Mouse (Mus musculus): ENCODE measurements around the gene Kdm2a.

The Kdm2a gene

GRCm38 (mm10) chr19:4330603-4331002 lies 67.5 kb downstream of the Kdm2a start:
- in situ Hi-C loops (cut with MboI, MseI), result no loop called here

GRCm38 (mm10) chr19:4328737-4329304 lies 69.3 kb downstream of the Kdm2a start:
- in situ Hi-C loops (cut with MboI, MseI), result no loop called here

DNA sequence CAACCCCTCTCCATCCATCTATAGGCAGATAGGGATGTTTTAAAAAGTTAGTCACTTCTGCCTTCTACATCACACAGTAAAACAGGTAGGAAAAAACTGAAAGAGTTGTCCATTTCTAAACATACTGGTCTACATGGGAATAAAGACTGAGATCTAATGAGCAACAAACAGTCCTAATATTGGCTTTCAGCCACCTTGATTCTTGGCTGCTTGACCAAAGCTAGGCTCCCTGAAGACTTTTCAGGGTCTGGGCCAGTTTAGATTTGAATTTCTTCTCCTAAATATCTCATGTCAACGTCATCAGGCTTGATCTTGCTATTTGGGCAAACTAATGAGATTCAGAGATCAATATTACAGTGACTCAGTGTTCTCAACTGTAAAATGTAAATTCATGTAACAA lies 71.2 kb downstream of the Kdm2a start:
- in situ Hi-C loops (cut with MboI, MseI), result no loop called here

DNA sequence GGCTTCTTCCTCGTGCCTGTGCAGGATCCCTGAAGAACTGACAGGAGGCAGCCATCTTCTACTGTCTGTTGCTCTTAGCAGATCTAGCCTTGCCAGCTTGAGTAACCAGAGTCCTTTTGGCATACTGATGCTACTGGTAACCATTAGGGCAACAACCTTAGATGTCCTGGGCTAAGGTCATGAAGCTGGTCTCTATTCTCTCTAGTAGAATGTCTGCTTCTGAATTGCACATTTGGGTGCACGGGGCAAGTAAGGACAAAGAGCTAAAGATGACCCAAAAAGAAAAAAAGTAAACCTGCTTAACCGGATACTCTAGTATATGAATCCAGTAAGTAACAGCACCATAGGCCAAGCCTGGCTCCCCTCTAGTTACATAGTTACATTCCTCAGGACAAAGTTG lies 72.0 kb downstream of the Kdm2a start:
- in situ Hi-C loops (cut with MboI, MseI), result no loop called here

DNA sequence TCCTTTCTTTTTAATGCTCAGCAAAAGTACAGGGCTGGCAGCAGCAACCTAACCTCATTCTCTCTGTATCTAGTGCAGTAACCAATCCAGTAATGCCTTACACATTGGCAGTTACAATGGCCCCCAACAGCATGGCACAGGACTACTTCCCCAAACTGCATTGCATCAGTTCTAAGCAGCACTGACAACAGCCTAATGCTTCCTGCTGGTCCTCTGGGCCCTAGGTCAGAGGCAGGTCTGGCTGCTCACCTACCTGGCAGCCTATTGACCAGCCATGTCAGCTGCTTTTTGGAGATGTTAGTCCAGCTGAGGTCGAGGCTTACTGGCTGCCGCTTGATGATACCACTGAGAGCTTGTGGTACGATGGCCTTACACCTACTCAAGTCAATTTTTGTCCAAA lies 76.0 kb downstream of the Kdm2a start:
- in situ Hi-C loops (cut with MboI, MseI), result no loop called here

GRCm38 (mm10) chr19:4321622-4322021 lies 76.5 kb downstream of the Kdm2a start:
- in situ Hi-C loops (cut with MboI, MseI), result no loop called here

DNA sequence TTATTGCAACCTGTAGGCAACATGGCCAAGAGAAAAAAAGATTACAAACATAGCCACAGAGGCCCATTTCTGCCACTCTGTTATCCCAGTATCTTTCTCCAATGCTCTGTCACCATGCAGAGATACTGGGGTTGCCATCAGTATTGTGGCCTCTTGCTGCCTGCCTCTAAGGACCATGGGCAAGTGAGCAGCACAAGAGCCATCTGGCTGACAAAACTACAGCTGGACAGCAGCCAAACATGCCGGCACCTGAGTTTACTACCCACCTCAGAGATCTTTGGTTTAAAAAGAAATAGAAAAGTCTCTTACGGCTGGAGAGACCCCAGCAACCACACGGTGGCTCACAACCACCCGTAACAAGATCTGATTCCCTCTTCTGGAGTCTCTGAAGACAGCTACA lies 78.8 kb downstream of the Kdm2a start:
- in situ Hi-C loops (cut with MboI, MseI), result no loop called here

DNA sequence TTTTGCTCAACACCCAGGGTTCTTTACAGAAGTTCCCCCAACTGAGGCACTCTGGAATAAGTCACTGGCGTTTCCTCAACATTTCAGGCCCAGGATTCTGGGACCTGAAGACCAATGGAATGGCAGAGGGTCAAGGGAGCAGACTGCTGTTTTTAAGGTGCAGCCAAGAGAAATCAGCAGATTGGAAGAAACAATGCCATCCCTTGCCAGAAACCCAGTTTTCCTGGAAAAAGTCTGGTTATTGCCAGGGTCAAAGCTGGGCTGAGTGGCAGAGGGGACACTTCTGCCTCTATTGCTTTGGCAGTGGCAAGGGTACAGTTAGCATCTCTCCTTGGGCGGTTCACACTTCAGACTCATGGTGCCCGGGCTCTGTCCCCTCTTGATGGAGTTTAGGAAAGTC lies 80.9 kb downstream of the Kdm2a start:
- in situ Hi-C loops (cut with MboI, MseI), result no loop called here

GRCm38 (mm10) chr19:4315223-4315944 lies 82.7 kb downstream of the Kdm2a start:
- in situ Hi-C loops (cut with MboI, MseI), result no loop called here

DNA sequence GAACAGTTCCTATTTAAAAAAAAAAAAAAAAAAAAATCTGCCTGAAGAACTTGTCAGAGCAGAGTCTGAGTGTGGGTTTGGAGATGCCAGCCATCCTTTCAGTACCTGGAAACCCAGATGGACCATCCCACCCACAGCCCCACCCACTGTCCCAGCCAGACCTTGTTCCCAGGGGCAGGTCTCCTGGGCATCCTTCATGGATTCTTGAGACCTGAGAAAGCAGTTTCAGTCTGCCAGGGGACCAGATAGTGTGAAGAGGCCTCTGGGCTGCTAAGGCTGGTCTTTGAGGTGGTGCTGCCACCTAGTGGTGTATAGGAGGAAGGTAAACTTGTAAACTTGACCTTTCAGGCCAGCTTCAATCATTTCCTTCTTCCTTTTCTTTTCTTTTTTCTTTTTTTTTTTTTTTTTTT lies 88.3 kb downstream of the Kdm2a start:
- in situ Hi-C loops (cut with MboI, MseI), result loop anchor here (5.0 kb wide), 1 partner anchor 52 kb away; no protein-coding TSS in a partner anchor

GRCm38 (mm10) chr19:4309302-4309701 lies 88.8 kb downstream of the Kdm2a start:
- in situ Hi-C loops (cut with MboI, MseI), result no loop called here

- in situ Hi-C loops (cut with MboI, MseI), result no loop called here
Measured at GRCm38 (mm10) chr19:4306190-4306577, 91.9 kb downstream of the Kdm2a start, which contains the start of gene Grk2. Gene Grk2, minus strand, starts transcription at chr19:4306222.

- in situ Hi-C loops (cut with MboI, MseI), result no loop called here
Measured at GRCm38 (mm10) chr19:4305491-4306189, 92.4 kb downstream of the Kdm2a start.

- in situ Hi-C loops (cut with MboI, MseI), result no loop called here
Measured at GRCm38 (mm10) chr19:4304871-4305321, 93.2 kb downstream of the Kdm2a start.

GRCm38 (mm10) chr19:4304251-4304821 lies 93.7 kb downstream of the Kdm2a start:
- in situ Hi-C loops (cut with MboI, MseI), result no loop called here

- in situ Hi-C loops (cut with MboI, MseI), result no loop called here
Measured at GRCm38 (mm10) chr19:4303640-4303995, 94.5 kb downstream of the Kdm2a start.

DNA sequence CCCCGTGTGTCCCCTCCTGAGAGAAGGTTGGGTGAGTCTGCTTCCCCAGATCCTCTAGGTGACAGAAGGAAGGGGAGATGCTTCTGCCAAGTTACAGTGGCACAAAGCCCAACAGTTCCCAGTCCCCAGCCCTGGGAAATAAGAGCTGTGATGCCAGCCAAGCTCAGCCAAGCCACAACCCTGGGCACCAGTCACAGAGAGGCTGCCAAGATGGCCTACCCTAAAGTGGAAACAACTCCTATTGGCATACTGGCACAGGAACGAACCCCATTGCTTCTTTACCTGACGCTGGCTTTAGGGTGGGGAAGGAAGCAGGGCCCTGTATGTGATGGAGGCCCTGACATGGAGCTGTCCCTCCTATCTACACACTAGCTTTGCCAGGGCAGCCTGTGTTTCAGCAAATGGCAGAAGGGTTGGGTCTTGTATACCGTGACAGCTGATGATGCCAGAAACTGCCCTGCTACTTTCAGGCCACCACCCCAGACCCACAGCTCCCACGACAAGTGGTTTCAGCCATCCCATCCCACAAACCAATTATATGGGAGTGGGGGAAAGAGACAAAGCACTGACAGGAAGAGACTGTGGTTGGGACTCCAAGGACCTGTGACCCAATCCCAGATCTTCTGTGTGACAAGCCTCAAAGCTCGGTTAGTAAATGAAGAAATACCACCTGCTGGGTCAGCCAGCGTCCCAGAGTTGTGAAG lies 95.0 kb downstream of the Kdm2a start:
- in situ Hi-C loops (cut with MboI, MseI), result no loop called here

DNA sequence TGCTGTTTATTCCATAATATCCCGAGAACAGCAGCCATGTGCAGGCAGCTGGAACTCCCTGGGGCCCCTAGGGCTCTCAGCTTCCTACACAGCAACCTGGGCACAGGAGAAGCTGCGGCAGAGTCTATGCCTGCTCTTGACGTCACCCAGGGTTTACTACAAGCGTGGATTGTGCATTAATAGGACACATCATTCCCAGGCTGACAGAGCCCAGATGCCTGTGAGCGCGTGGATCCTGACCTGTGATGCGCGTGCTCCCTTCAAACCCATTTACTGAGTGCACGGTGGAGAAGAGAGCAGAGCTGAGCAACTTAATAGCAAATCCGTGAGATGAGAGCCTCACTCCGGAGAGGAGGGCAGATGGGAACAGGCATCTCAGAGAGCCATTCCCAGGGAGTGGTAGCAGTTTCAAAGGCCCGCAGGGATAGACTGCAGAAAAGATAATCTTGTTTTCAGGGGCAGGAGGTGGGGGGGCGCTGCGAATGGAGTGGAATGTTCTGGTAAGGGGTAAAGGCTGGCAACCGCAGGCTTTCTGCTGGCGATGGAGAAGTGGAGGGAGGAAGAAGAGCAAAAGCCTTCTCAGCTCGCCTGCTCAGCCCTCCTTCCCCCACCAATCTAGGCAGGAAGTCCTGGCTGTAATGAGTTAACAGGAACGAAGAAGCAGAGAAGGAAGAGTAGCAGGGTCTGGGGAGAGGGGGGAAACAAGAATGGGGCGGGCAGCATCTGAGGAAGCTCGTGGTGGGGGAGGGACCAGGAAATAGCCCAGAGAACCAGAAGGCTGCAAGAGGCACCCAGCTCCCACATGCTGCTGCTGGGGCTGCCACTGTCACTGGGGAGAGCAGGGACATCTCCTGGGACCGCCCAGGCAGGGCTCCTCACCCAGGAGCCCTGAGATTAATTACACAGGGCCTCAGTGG lies 96.1 kb downstream of the Kdm2a start:
- in situ Hi-C loops (cut with MboI, MseI), result no loop called here

DNA sequence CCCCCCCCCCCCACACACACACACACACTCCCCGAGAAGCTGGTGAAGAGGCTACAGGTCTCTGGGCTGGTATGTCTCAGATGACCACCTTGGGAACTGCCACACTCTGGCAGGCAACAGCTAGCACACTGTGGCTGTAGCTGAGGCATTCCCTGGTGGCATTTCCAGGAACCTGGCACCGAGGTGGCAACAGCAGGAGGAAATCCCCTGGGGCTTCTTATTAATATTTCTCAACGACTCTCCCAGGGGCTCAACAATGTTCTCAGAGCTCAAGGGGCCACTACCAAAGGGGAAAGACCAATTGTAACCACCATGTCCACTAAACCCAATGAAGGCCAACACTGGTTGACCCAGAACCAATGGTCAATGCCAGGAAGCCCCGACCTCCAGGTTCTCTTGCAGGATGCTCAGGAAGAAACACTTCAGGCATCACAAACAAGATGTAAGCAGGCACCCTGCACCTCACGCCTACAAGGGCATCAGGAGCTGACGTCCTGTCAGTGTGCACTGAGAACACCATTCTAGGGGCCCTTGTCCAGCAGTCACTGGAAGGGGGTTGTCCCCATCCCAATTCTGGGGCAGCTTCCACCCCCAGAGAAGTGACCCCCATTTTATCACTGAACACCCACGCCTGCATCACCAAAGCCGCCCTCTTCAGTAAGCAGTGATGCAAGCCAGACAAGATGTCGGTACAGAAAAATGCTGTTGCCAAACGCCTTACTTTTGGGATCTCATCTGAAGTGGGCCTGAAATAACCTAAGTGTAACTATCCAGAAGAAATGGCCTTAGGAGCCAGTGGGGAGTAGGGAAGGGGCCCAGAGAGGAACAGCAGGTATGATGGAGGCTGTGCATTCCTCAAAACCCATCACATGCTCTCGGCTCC lies 97.0 kb downstream of the Kdm2a start:
- in situ Hi-C loops (cut with MboI, MseI), result no loop called here

DNA sequence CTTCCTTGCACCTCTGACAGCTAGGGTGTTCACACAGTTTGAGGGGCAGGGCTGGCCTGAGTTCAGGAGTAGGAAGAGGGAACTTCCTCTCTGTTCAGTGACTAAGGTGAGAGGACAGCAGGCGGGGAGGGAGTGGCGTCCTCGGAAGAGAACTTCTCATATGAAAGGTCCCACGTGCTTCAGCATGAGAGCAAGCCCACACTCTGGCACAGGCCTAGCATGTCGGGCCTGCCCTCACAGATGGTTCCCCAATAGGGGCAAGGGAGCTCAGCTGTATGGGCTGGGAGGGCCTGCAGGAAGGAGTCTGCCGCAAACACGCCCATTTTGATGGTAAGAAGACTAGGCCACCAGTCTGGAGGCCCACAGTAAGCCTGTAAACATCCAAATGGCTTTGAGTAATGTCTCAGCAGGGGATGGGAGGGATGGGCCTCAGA lies 97.8 kb downstream of the Kdm2a start:
- in situ Hi-C loops (cut with MboI, MseI), result no loop called here

Measured in T-helper 1 cell (primary cell).